Mouse (Mus musculus): ENCODE data around the gene Upf3a.
"Not testable (repeated sequence)": the region's sequence is repeated elsewhere in the genome, so short reads cannot be mapped to it uniquely, and the experiment has no call there.

DNA sequence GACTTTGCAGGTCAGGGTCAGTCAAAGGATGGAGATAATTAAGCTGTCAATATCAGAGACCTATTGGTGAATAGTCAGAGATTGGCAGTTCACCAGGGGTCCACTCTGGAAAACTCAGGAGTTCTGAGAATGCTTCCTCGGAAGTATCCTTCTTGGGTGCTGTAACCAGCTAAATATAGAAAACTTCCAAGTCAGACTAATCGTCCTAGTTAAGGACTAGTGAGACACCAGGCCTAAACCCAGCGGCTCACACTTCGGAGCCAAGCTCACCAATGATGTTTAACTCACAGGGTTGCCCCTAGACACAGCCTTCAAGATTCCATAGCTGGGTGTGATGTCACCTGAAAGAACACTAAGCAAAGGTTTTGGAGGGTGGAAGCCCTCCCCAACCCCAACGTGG, 52.9 kb downstream of the Upf3a start, which contains the start of gene AF366264:
- TF ChIP-seq NELFE (IDR thresholded peaks at IDR 0.05; ENCODE audit: low read depth, low read length); ZC3H11A (IDR thresholded peaks at IDR 0.05; ENCODE audit: low read depth, low read length); MYC (IDR thresholded peaks at IDR 0.05; ENCODE audit: low read depth, low read length); ELF1 (IDR thresholded peaks at IDR 0.05; ENCODE audit: low read depth, low read length); TBP (IDR thresholded peaks at IDR 0.05; ENCODE audit: low read depth, low read length); USF1 (IDR thresholded peaks at IDR 0.05; ENCODE audit: low read depth, low read length); SIN3A (IDR thresholded peaks at IDR 0.05; ENCODE audit: low read length); CTCF (IDR thresholded peaks at IDR 0.05 in 2 of 3, conservative IDR thresholded peaks at IDR 0.05 in 1 of 3; ENCODE audit: control insufficient read depth in 1 of 3, insufficient read depth in 1 of 3, low read depth in 2 of 3, low read length in 3 of 3, poor library complexity in 1 of 3, severe bottlenecking in 1 of 3); EP300 (IDR thresholded peaks at IDR 0.05; ENCODE audit: low read depth in 1 of 2, low read length in 2 of 2); NRF1 (IDR thresholded peaks at IDR 0.05; ENCODE audit: insufficient read depth, low read depth, low read length, poor library complexity, severe bottlenecking); MAZ (IDR thresholded peaks at IDR 0.05; ENCODE audit: low read depth, low read length); BHLHE40 (IDR thresholded peaks at IDR 0.05; ENCODE audit: borderline replicate concordance, low read depth, low read length); TAL1 (IDR thresholded peaks at IDR 0.05; ENCODE audit: low read length); CHD2 (IDR thresholded peaks at IDR 0.05; ENCODE audit: low read length): not testable (repeated sequence)

Data from MEL (cell line).